Comparison of ENCODE assay signal across 12 mouse cellular contexts in the genomic region with DNA sequence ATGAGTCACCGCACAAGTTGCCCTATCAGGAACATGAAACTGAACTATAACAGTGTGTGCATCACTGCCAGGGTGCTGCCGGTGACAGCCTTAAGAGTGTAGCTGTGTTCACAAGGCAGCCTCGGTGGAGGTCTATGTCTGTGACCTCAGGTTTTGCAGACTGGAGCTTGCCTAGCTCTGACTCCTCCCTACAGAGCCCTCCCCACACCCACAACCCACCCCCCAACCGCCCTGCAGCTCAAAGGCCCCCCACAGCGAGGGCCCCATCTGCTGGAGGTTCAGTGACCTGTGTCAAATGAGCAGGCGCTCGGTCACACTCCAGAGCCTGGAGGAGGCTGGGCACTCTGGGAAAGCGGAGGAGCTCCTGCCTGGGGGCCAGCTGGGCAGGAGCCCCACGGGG. TPM values are rescaled to one million over a fixed set of nuclear protein-coding genes. Genes with fewer than 3 reads are reported as not detected.
DNase-seq lines count a peak whose midpoint lies in the region; ATAC-seq lines count a peak whose summit lies in the region.
"Had no signal": no experiment of that assay in that cellular context is flagged by ENCODE, and none has a peak within 500 bp of the region (broad histone marks: within the 10 kb centered on the region; RNA-seq: fewer than 3 reads in every experiment).

No protein-coding gene starts in this region.

- peak overlapping the region; percentile 74 for H3K27ac ChIP-seq in heart, embryonic 13.5 days (replicated peaks)
- H3K27ac ChIP-seq in forebrain, embryonic 12.5 days: no peak overlapping the region
- H3K27ac ChIP-seq: lung, embryonic 15.5 days had no signal

- no peaks in the 10 kb centered on the region for H3K36me3 ChIP-seq in heart, embryonic 13.5 days
- H3K36me3 ChIP-seq in forebrain, embryonic 12.5 days (replicated peaks): no peaks in the 10 kb centered on the region
- H3K36me3 ChIP-seq: G1E; lung, embryonic 15.5 days had no signal

- peak; percentile 70; the same call in 1 of the 2 replicates for ATAC-seq in heart, embryonic 13.5 days (ENCODE audit: extremely low read depth, insufficient number of reproducible peaks, low FRiP score, low TSS enrichment)
- no peak for ATAC-seq in forebrain, embryonic 12.5 days (ENCODE audit: low FRiP score)
- no peak for ATAC-seq in erythroid progenitor cell, adult 5-6 weeks (replicated peaks; ENCODE audit: low FRiP score, poor library complexity, severe bottlenecking)

- H3K9me3 ChIP-seq in heart, embryonic 13.5 days: no peaks in the 10 kb centered on the region
- H3K9me3 ChIP-seq in forebrain, embryonic 12.5 days: no peaks in the 10 kb centered on the region
- H3K9me3 ChIP-seq: lung, embryonic 15.5 days had no signal

- 5% methylated on average over 9 of the region's 9 CpGs for WGBS in heart, embryonic 13.5 days
- WGBS in forebrain, embryonic 12.5 days: 4% methylated on average over 9 of the region's 9 CpGs

- peaks cover 32% of the 10 kb centered on the region for H3K4me1 ChIP-seq in heart, embryonic 13.5 days
- peaks cover 46% of the 10 kb centered on the region for H3K4me1 ChIP-seq in forebrain, embryonic 12.5 days

- peak overlapping the region; percentile 42 for H3K4me2 ChIP-seq in heart, embryonic 13.5 days
- H3K4me2 ChIP-seq in forebrain, embryonic 12.5 days: peak overlapping the region; percentile 29
- H3K4me2 ChIP-seq: lung, embryonic 15.5 days had no signal

- no peak overlapping the region; the same call in 1 of the 2 replicates for H3K9ac ChIP-seq in heart, embryonic 13.5 days
- no peak overlapping the region for H3K9ac ChIP-seq in forebrain, embryonic 12.5 days
- H3K9ac ChIP-seq: lung, embryonic 15.5 days had no signal

- H3K27me3 ChIP-seq in heart, embryonic 13.5 days (replicated peaks): peaks cover 82% of the 10 kb centered on the region
- H3K27me3 ChIP-seq in forebrain, embryonic 12.5 days: peaks cover 92% of the 10 kb centered on the region

- DNase-seq in heart, adult 11 months: no peak
- peak; percentile 65 for DNase-seq in ES-CJ7 (ENCODE audit: low read depth, low spot score)
- DNase-seq in kidney, postnatal 4 days: peak; percentile 68 to 78
- DNase-seq in urinary bladder, adult 18-20 months (ENCODE audit: low spot score in 2 of 2): no peak
- no peak for DNase-seq in ovary, adult 18-20 months (ENCODE audit: low spot score)
- DNase-seq: right cerebral cortex, postnatal 14 days had no signal

- no peak overlapping the region for H3K4me3 ChIP-seq in heart, embryonic 13.5 days
- H3K4me3 ChIP-seq in forebrain, embryonic 12.5 days (replicated peaks): no peak overlapping the region
- H3K4me3 ChIP-seq: erythroblast, embryonic 14.5 days; lung, embryonic 15.5 days had no signal

RNA-seq across cellular contexts. Expression of gene Pou3f1, which starts 3.7 kb away (rescaled TPM):
- polyA plus RNA-seq in heart, embryonic 13.5 days (2015; fragmentation: Nextera tagmentation; extraction: Ambion mirVana): 0.15 and 0.28 TPM in 2 replicates
- polyA plus RNA-seq in forebrain, embryonic 12.5 days (2016; fragmentation: Nextera tagmentation; extraction: Ambion mirVana): 16.0 and 21.6 TPM in 2 replicates
- total RNA-seq in erythroid progenitor cell, adult 5-6 weeks (2015; ENCODE audit: low replicate concordance): not detected in 2 replicates
- not detected in 2 replicates for total RNA-seq in erythroid progenitor cell, adult 5-6 weeks (2017; ENCODE audit: low replicate concordance)
- polyA plus RNA-seq: G1E had no signal

RNA-seq across cellular contexts. Expression of gene Utp11, which starts 40.5 kb away (rescaled TPM):
- 48.9 and 50.6 TPM in 2 replicates for polyA plus RNA-seq in heart, embryonic 13.5 days (2015; fragmentation: Nextera tagmentation; extraction: Ambion mirVana)
- 63.8 and 64.0 TPM in 2 replicates for polyA plus RNA-seq in forebrain, embryonic 12.5 days (2016; fragmentation: Nextera tagmentation; extraction: Ambion mirVana)
- 10.5 and 24.7 TPM in 2 replicates for total RNA-seq in erythroid progenitor cell, adult 5-6 weeks (2015; ENCODE audit: low replicate concordance)
- 9.0 and 11.4 TPM in 2 replicates for total RNA-seq in erythroid progenitor cell, adult 5-6 weeks (2017; ENCODE audit: low replicate concordance)

RNA-seq across cellular contexts. Expression of gene 3100002H09Rik, which starts 42.3 kb away (rescaled TPM):
- 0.17 TPM in 1 of 2 replicates, not detected in the other for polyA plus RNA-seq in heart, embryonic 13.5 days (2015; fragmentation: Nextera tagmentation; extraction: Ambion mirVana)
- polyA plus RNA-seq in forebrain, embryonic 12.5 days (2016; fragmentation: Nextera tagmentation; extraction: Ambion mirVana): 0.47 and 0.74 TPM in 2 replicates
- not detected in 2 replicates for total RNA-seq in erythroid progenitor cell, adult 5-6 weeks (2015; ENCODE audit: low replicate concordance)
- total RNA-seq in erythroid progenitor cell, adult 5-6 weeks (2017; ENCODE audit: low replicate concordance): not detected in 2 replicates
- polyA plus RNA-seq: erythroblast, embryonic 14.5 days; G1E; lung, embryonic 15.5 days had no signal

RNA-seq across cellular contexts. Expression of gene Fhl3, which starts 47.6 kb away (rescaled TPM):
- 6.7 and 7.4 TPM in 2 replicates for polyA plus RNA-seq in heart, embryonic 13.5 days (2015; fragmentation: Nextera tagmentation; extraction: Ambion mirVana)
- 2.2 TPM in 2 replicates for polyA plus RNA-seq in forebrain, embryonic 12.5 days (2016; fragmentation: Nextera tagmentation; extraction: Ambion mirVana)
- 4.0 TPM in 1 of 2 replicates, not detected in the other for total RNA-seq in erythroid progenitor cell, adult 5-6 weeks (2015; ENCODE audit: low replicate concordance)
- total RNA-seq in erythroid progenitor cell, adult 5-6 weeks (2017; ENCODE audit: low replicate concordance): 0.64 TPM in 1 of 2 replicates, not detected in the other

Comparison
In these comparisons a context has a peak if more than half of its experiments do, and no peak if none do; other contexts are left out.
1. DNase-seq: peak in ES-CJ7 (single experiment) and kidney, postnatal 4 days (2 of 2); none in heart, adult 11 months (single experiment), urinary bladder, adult 18-20 months (0 of 2) and ovary, adult 18-20 months (single experiment).
2. RNA of gene Pou3f1, which starts 3.7 kb away (polyA plus RNA-seq): 16.0 to 21.6 TPM in forebrain, embryonic 12.5 days; 0.15 to 0.28 TPM in heart, embryonic 13.5 days; every median in the first group is over 10 times any median in the second.